Comparison of ENCODE assay signal across 20 mouse cellular contexts in the genomic region with DNA sequence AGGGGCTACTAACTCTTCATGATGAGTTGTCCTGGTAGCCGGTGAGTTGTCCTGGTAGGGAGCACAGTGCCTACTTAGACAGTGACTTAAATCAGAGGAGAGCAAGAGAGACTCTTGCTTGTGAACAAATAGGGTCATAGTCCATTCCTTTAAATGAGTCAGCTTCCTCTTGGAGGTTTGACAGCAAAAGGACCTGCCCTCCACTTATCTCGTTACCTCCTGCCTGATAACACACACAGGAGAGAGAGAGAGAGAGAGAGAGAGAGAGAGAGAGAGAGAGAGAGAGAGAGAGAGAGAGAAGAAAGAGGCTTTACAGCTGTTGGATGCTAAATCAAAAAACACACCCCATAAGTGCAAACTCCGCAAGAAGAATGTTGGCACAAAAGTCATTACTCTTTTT. TPM values are rescaled to one million over a fixed set of nuclear protein-coding genes. Genes with fewer than 3 reads are reported as not detected.
"Had no signal": no experiment of that assay in that cellular context is flagged by ENCODE, and none has a peak within 500 bp of the region (broad histone marks: within the 10 kb centered on the region; RNA-seq: fewer than 3 reads in every experiment).

A gene (minus strand): TSS at position 84 of the 400 bp plus-strand sequence.

- H3K27ac ChIP-seq: limb, embryonic 15.5 days; liver, embryonic 13.5 days; midbrain, embryonic 12.5 days; neural tube, embryonic 15.5 days had no signal

- H3K4me1 ChIP-seq: limb, embryonic 15.5 days; liver, embryonic 13.5 days; midbrain, embryonic 12.5 days; neural tube, embryonic 15.5 days had no signal

- ATAC-seq: midbrain, embryonic 16.5 days had no signal

- H3K4me3 ChIP-seq: limb, embryonic 15.5 days; liver, embryonic 13.5 days; midbrain, embryonic 12.5 days; neural tube, embryonic 15.5 days had no signal

- H3K9me3 ChIP-seq: limb, embryonic 15.5 days; liver, embryonic 13.5 days; midbrain, embryonic 12.5 days; neural tube, embryonic 15.5 days had no signal

- H3K9ac ChIP-seq: limb, embryonic 15.5 days; liver, embryonic 13.5 days; midbrain, embryonic 12.5 days; neural tube, embryonic 15.5 days had no signal

- H3K4me2 ChIP-seq: limb, embryonic 15.5 days; liver, embryonic 13.5 days; midbrain, embryonic 12.5 days; neural tube, embryonic 15.5 days had no signal

- DNase-seq: kidney, adult 18-20 months; kidney, postnatal 14 days; layer of hippocampus, postnatal 36 days; liver, embryonic 13.5 days; lung, adult 18-20 months; right cerebral cortex, adult 18-20 months; spleen, adult 18-20 months; thymus, adult 18-20 months; thymus, postnatal 25 days had no signal

- H3K36me3 ChIP-seq: limb, embryonic 15.5 days; liver, embryonic 13.5 days; midbrain, embryonic 12.5 days; neural tube, embryonic 15.5 days had no signal

- H3K27me3 ChIP-seq: limb, embryonic 15.5 days; liver, embryonic 13.5 days; midbrain, embryonic 12.5 days; neural tube, embryonic 15.5 days had no signal

RNA-seq across cellular contexts. Expression of the gene that starts here (rescaled TPM):
- total RNA-seq: layer of hippocampus, postnatal 36 days; left cerebral cortex, adult 8-10 months; left cerebral cortex, postnatal 25 days; megakaryocyte-erythroid progenitor cell, adult 5-6 weeks had no signal
- polyA plus RNA-seq: kidney, embryonic 14.5 days; limb, embryonic 11.5 days; limb, embryonic 15.5 days; liver, embryonic 13.5 days; lung, embryonic 16.5 days; midbrain, embryonic 12.5 days; midbrain, embryonic 16.5 days; neural tube, embryonic 11.5 days; neural tube, embryonic 15.5 days had no signal
